Mouse (Mus musculus) intestine, embryonic 16.5 days (tissue): ENCODE measurements around the gene Farp1. TPM values are rescaled to one million over a fixed set of nuclear protein-coding genes. Genes with fewer than 3 reads are reported as not detected.

Source experiments
- ATAC-seq: fragments of 200-750 bp; cut with Nextera tagmentation; 2 replicates; pipeline ENCODE4 v1.8.0; 2017; ENCODE audit warnings: moderate TSS enrichment, moderate library complexity
- H3K27ac ChIP-seq: fragments of 300-500 bp; sonication (generic); 2 replicates; pipeline ENCODE4 v1.5.1; 2014; ENCODE audit warnings: mild to moderate bottlenecking, low read length
- H3K27me3 ChIP-seq: fragments of 300-500 bp; sonication (generic); replicated peaks from 2 replicates; pipeline ENCODE4 v1.6.1; 2014; ENCODE audit warnings: low read length, control low read depth, mixed read lengths; ENCODE audit not compliant: control insufficient read depth, insufficient read depth
- H3K36me3 ChIP-seq: fragments of 300-500 bp; sonication (generic); 2 replicates; pipeline ENCODE4 v1.6.1; 2014; ENCODE audit warnings: low read length, control low read depth; ENCODE audit not compliant: control insufficient read depth, insufficient read depth
- H3K4me1 ChIP-seq: fragments of 300-500 bp; sonication (generic); 2 replicates; pipeline ENCODE4 v1.6.1; 2014; ENCODE audit warnings: low read length, control low read depth, mixed read lengths; ENCODE audit not compliant: control insufficient read depth, insufficient read depth
- H3K4me2 ChIP-seq: fragments of 300-500 bp; sonication (generic); 2 replicates; pipeline ENCODE4 v1.6.1; 2014; ENCODE audit warnings: low read depth, low read length, control low read depth
- H3K4me3 ChIP-seq: fragments of 300-500 bp; sonication (generic); 2 replicates; pipeline ENCODE4 v1.5.1; 2014; ENCODE audit warnings: mild to moderate bottlenecking, low read length
- H3K9ac ChIP-seq: fragments of 300-500 bp; sonication (generic); 2 replicates; pipeline ENCODE4 v1.6.1; 2014; ENCODE audit warnings: low read depth, low read length
- H3K9me3 ChIP-seq: fragments of 300-500 bp; sonication (generic); 2 replicates; pipeline ENCODE4 v1.6.1; 2016; ENCODE audit warnings: low read length, control low read depth; ENCODE audit not compliant: control insufficient read depth
- WGBS: fragments of 180-500 bp; shearing (Covaris S2); extraction: QIAGEN DNeasy Blood & Tissue Kit; methylation state at CpG from one replicate; pipeline ENCODE4 v1.1.7; 2014; 5-methylcytosine and 5-hydroxymethylcytosine counted together
- polyA plus RNA-seq: library from polyadenylated mRNA; unstranded; fragments of >200 nt; fragmentation: Nextera tagmentation; extraction: Ambion mirVana; gene quantifications from 2 replicates; pipeline ENCODE4 v1.2.1, GENCODE M21; 2015

Gene Farp1
- polyA plus RNA-seq, 1 experiment from 2014 or later = 8.7 TPM

DNA sequence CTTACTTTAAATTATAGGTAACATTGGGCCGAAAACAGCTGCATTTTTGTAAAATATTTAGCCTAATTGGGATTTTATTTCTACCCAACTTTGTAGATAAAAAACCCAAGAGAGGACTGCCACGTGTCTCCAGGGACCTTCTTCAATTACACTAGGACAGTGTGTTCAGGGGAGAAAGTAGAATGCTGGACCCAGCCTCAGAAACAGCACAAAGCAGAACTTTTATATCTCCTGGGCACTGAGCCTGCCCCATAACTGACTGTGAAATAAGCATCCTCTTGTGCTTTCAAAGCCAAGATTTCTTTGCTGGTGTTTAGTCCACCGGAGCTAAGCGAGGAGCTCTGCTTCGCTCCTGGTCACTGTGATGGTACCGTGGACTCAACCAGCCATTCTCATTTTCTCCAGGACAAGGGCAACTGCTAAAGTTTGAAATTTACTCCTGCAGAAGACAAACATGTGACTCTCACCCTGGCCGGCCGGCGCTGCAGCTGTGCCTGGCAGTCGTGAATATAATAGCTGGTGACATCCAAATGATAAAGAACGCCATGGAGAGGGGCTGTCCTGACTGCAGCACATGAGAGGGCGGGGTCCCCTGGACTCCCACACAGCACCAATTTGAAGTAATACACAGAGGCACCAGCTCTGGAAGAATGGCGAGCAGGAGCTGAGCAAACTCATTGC lies 281.8 kb downstream of the Farp1 start:
- H3K9ac ChIP-seq = no peak overlapping the region
- H3K4me1 ChIP-seq = peaks cover 36% of the 10 kb centered on the region
- H3K27ac ChIP-seq = no peak overlapping the region
- 0 out of 2 replicates have a peak, but pooled peaks have one; percentile 19 for ATAC-seq
- no peak overlapping the region for H3K4me3 ChIP-seq
- WGBS = 60% methylated on average over 13 of the region's 13 CpGs
- no peaks in the 10 kb centered on the region for H3K9me3 ChIP-seq
- no peaks in the 10 kb centered on the region for H3K36me3 ChIP-seq
- no peaks in the 10 kb centered on the region for H3K27me3 ChIP-seq
- no peak overlapping the region for H3K4me2 ChIP-seq

DNA sequence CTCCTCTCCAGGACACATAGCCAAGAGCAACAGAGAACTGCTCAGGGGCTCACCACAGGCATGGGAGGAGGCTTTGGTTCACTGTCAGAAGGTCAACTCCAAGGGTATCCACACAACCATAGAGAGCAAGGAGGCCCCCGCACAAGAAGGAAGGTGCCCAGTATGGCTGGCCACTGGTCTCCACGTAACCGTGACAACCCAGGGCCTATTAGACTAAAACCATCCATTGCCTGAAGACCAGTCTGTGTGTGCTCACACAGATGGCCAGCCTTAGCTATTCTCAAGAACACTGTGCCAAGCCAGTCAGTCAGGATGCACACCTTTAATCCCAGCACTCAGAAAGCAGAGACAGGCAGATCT lies 282.3 kb downstream of the Farp1 start:
- Histone ChIP-seq H3K36me3 (no peaks in the 10 kb centered on the region), H3K27ac (no peak overlapping the region), H3K4me2 (no peak overlapping the region), H3K4me3 (no peak overlapping the region), H3K9me3 (no peaks in the 10 kb centered on the region), H3K27me3 (no peaks in the 10 kb centered on the region), H3K9ac (no peak overlapping the region), H3K4me1 (peaks cover 37% of the 10 kb centered on the region)
- ATAC-seq = 0 out of 2 replicates have a peak, but pooled peaks have one; percentile 26
- WGBS = 93% methylated on average over 3 of the region's 3 CpGs

DNA sequence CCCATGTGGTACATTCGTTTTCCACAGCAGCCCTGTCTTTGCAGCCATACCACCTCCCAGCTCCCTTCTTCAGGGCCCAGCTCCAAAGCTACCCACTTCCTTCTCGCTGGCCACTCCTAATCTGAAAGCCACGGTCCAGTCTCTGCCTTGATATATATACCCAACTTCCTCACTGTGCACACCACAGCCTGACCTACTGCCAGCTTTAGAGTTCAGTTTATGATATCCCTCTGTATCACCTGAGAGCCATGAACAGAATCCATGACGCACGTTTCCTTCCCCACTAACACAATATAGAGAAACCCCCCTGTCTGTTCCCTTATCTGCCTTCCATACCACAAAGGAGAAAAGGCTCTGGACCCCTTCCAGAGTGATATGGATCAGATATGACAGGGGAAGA lies 283.4 kb downstream of the Farp1 start:
- no peaks in the 10 kb centered on the region for H3K27me3 ChIP-seq
- no peaks in the 10 kb centered on the region for H3K9me3 ChIP-seq
- no peak overlapping the region for H3K27ac ChIP-seq
- H3K4me3 ChIP-seq = no peak overlapping the region
- no peak overlapping the region for H3K4me2 ChIP-seq
- 58% methylated on average over 5 of the region's 5 CpGs for WGBS
- H3K9ac ChIP-seq = no peak overlapping the region
- peaks cover 39% of the 10 kb centered on the region for H3K4me1 ChIP-seq
- no peaks in the 10 kb centered on the region for H3K36me3 ChIP-seq
- ATAC-seq = peak; percentile 43; the same call in 1 of the 2 replicates

DNA sequence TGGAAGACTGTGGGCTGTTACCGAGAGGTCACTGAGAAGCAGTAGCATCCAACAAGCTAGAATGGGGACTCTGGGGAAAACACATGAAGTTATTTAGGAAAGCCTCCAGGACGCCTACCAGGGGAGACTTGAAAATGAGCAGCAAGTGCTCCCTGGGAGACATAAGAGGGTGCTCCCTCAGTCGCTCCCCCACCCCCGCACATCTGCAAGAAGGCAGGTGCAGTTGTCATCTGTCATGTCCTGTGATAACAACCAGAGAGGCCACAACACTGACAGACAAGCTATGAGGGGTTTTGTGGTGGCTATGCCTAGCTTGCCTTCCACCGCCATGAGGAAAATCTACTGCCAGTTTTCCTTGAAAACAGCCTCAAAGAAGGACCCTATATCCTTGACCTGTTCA lies 287.1 kb downstream of the Farp1 start:
- H3K9ac ChIP-seq = no peak overlapping the region
- H3K4me3 ChIP-seq = no peak overlapping the region
- 83% methylated on average over 5 of the region's 5 CpGs for WGBS
- H3K27me3 ChIP-seq = no peaks in the 10 kb centered on the region
- H3K36me3 ChIP-seq = no peaks in the 10 kb centered on the region
- H3K4me2 ChIP-seq = no peak overlapping the region
- H3K27ac ChIP-seq = no peak overlapping the region
- peaks cover 19% of the 10 kb centered on the region for H3K4me1 ChIP-seq
- H3K9me3 ChIP-seq = no peaks in the 10 kb centered on the region
- no peak for ATAC-seq

DNA sequence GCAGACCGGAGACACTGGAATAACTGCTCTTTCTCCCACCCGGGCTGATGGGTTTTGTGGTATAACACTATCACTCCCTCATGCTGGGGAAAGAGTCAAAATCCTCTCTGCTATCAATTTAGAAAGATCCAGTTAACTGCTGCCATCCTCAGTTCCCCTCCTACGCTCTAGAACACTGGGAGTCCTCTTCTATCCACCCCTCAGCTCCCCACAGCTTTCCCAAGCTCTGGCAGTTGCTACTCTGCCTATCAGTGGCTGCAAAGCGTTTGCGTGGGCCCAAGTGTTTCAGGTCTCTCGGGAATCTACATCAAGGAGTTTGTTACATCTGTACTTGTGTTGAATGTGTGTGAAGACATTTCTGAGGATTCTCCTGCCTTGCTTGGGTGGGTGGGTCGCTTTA lies 287.6 kb downstream of the Farp1 start:
- peaks cover 16% of the 10 kb centered on the region; the same call in 1 of the 2 replicates for H3K4me1 ChIP-seq
- H3K4me2 ChIP-seq = no peak overlapping the region
- H3K9ac ChIP-seq = no peak overlapping the region
- no peaks in the 10 kb centered on the region for H3K36me3 ChIP-seq
- no peak for ATAC-seq
- H3K4me3 ChIP-seq = no peak overlapping the region
- H3K9me3 ChIP-seq = no peaks in the 10 kb centered on the region
- 80% methylated on average over 7 of the region's 7 CpGs for WGBS
- H3K27ac ChIP-seq = no peak overlapping the region
- H3K27me3 ChIP-seq = no peaks in the 10 kb centered on the region

GRCm38 (mm10) chr14:121324521-121325330 lies 289.7 kb downstream of the Farp1 start:
- Histone ChIP-seq H3K36me3 (no peaks in the 10 kb centered on the region), H3K27me3 (no peaks in the 10 kb centered on the region), H3K27ac (no peak overlapping the region), H3K4me2 (no peak overlapping the region), H3K4me3 (no peak overlapping the region), H3K9me3 (no peaks in the 10 kb centered on the region), H3K4me1 (peaks cover 16% of the 10 kb centered on the region), H3K9ac (no peak overlapping the region)
- ATAC-seq = no peak
- 84% methylated on average over 17 of the region's 17 CpGs for WGBS

GRCm38 (mm10) chr14:121326432-121326831 lies 291.4 kb downstream of the Farp1 start:
- Histone ChIP-seq H3K27me3 (no peaks in the 10 kb centered on the region), H3K36me3 (no peaks in the 10 kb centered on the region), H3K27ac (no peak overlapping the region), H3K9me3 (no peaks in the 10 kb centered on the region), H3K9ac (no peak overlapping the region), H3K4me3 (no peak overlapping the region), H3K4me1 (peaks cover 18% of the 10 kb centered on the region), H3K4me2 (no peak overlapping the region)
- ATAC-seq = no peak
- WGBS = 70% methylated on average over 2 of the region's 2 CpGs

GRCm38 (mm10) chr14:121328878-121329277 lies 293.9 kb downstream of the Farp1 start:
- no peaks in the 10 kb centered on the region for H3K36me3 ChIP-seq
- no peaks in the 10 kb centered on the region for H3K27me3 ChIP-seq
- H3K4me2 ChIP-seq = no peak overlapping the region
- H3K4me3 ChIP-seq = no peak overlapping the region
- H3K4me1 ChIP-seq = peaks cover 10% of the 10 kb centered on the region
- H3K9me3 ChIP-seq = no peaks in the 10 kb centered on the region
- no peak overlapping the region for H3K9ac ChIP-seq
- WGBS = 69% methylated on average over 5 of the region's 5 CpGs
- ATAC-seq = no peak
- no peak overlapping the region for H3K27ac ChIP-seq

DNA sequence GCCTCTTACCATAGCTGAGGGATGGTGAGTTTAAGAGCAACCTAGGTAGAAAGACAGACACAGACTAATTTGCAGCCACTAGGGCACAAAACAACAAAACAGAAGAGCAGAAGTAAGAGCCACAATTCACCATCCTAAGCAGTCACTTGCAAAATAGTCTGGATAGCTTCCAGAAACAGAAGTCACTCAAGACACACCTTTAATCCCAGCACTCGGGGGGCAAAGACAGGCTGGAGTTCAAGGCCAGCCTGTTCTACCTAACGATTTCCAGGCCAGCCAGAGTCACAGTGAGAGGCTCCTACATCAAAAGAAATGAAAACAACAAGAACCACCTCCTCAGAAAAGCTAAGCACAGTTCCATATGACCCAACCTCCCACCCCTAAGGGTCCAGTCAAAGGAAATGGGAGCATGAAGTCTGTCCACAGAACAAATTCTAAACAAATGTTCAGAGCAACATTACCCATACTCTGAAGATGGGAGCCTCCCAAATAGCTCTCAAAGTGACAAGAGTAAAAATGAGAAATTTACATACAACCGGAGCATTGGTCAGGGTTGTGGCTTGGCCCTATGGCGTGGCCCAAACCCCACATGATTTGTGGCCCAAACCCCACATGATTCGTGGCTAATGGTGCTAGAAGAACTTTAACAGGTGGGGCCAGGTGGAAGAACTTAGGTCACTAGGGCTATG lies 294.5 kb downstream of the Farp1 start:
- Histone ChIP-seq H3K9me3 (no peaks in the 10 kb centered on the region), H3K4me1 (peaks cover 10% of the 10 kb centered on the region), H3K36me3 (no peaks in the 10 kb centered on the region), H3K27me3 (no peaks in the 10 kb centered on the region), H3K27ac (no peak overlapping the region), H3K9ac (no peak overlapping the region), H3K4me2 (no peak overlapping the region), H3K4me3 (no peak overlapping the region)
- ATAC-seq = no peak
- 64% methylated on average over 5 of the region's 5 CpGs for WGBS
